Mouse (Mus musculus) gastrocnemius, postnatal 4 days (tissue): ENCODE results near the gene Ddx39b. TPM values are rescaled to one million over a fixed set of nuclear protein-coding genes. Genes with fewer than 3 reads are reported as not detected.

Experiments used
- DNase-seq, 2 experiments: peaks; one replicate each; pipeline ENCODE4 v3.0.0; 2021 to 2022; ENCODE audit warnings: low spot score in 2 of 2, mixed read lengths in 2 of 2
- total RNA-seq, 2 experiments: library from RNA; stranded (reverse); gene quantifications; 2 replicates each; pipeline ENCODE4 v1.2.3; 2021

The Ddx39b gene
- total RNA-seq, 2 experiments from 2014 or later, result 219 to 233 TPM

DNA sequence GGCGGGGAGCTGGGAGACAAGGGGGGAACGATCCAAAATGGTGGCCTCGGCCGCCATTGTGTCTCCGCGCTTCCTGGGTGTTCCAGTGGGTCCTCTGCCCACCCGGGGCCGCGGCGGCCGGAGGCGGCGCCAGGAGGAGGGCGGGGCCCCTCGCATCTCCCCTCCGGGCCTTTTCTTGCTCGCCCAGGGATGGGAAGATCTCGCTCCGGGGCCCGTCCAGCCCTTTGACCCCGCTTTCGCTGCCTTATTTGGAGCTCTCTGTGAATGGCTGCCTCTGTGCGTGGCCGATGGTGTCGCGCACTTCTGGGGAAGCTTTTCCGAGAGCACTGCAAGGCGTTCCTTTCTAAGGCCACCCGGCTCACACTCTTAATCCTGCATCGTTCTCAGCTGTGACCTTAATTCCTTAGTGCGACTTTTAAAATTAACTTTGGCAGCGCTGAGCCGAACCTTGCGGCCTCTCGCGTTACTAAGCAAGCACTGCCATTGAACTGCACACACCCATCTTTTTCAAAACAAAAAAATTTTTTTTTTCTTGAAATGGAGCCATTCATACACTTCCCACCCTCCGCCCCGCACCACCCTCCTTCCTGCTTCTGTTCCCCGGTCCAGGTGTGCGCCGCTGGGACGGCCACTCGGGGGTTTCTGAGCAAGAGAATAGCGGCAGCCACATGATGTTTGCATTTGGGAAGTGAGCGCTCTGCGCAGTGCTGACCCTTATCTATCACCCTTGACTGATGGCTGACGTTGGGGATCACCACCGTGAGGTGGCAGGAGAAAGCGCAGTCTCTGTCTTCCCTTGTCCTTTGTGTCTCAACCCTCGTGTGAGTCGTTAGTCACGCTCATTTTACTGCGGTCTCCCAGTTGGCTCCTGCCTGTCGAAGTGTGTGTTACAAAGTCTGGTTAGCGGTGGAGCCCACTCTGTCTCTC lies 732 bp downstream of the Ddx39b start:
- DNase-seq, result peak; percentile 65 to 78

DNA sequence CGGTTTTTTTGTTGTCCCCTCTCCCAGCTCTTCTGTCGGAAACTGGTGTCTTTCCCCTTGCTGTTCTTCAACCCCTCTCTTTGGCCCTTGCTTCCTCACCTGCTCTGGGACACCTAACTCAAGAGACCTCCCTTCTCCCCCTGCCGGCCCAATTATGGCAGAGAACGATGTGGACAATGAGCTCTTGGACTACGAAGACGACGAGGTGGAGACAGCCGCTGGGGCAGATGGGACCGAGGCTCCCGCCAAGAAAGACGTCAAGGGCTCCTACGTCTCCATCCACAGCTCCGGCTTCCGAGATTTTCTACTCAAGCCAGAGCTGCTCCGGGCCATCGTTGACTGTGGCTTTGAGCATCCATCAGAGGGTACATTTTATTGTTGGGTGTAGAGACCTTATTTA lies 1.5 kb downstream of the Ddx39b start:
- DNase-seq, result peak in 1 of 2 experiments; percentile 69

GRCm38 (mm10) chr17:35244999-35245398 lies 3.5 kb downstream of the Ddx39b start:
- no peak for DNase-seq

- peak in 1 of 2 experiments; percentile 10 for DNase-seq
Observed at GRCm38 (mm10) chr17:35245731-35246623, 4.4 kb downstream of the Ddx39b start.

- no peak for DNase-seq
Observed at GRCm38 (mm10) chr17:35247144-35247543, 5.6 kb downstream of the Ddx39b start.

GRCm38 (mm10) chr17:35248986-35249385 lies 7.4 kb downstream of the Ddx39b start:
- DNase-seq, result no peak

GRCm38 (mm10) chr17:35249451-35250197 lies 8.1 kb downstream of the Ddx39b start:
- DNase-seq, result no peak

GRCm38 (mm10) chr17:35250348-35251120 lies 9.0 kb downstream of the Ddx39b start:
- no peak for DNase-seq

GRCm38 (mm10) chr17:35251162-35251719 lies 9.7 kb downstream of the Ddx39b start:
- no peak for DNase-seq

GRCm38 (mm10) chr17:35251981-35252380 lies 10.4 kb downstream of the Ddx39b start:
- DNase-seq, result no peak

- DNase-seq, result no peak
Observed at GRCm38 (mm10) chr17:35252619-35253292, 11.2 kb downstream of the Ddx39b start.

DNA sequence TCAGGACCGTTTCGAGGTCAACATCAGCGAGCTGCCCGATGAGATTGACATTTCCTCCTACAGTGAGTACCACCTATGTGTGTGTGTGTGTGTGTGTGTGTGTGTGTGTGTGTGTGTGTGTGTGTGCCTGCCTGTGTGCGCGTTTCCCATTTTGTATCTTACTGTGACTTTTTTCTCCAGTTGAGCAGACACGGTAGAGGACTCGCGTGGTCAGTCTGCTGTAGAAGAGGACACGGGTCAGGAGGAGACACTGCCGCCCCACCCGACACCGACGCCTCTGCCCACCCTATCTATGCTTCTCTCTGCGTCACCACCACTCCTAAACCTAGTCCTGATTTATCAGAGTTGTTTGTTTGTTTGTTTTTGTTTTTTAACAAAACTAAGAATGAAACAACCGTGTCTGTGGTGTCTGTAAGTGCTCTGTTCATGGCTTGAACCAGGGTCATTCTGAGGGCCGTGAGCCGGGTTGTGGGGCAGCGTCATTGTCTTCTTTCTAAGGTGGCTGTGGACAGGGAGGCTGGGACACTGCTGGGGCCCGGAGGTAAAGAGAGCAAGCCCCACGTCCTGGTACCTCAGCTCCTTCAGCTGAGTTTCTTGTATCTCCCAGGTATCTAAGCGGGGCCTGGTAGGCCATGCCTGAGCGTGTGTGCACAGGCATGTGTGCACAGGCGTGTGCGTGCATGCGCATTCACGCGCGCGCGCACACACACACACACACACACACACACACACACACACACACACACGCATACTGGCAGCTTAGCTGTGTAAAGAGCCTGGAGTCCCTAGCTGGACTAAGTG lies 11.9 kb downstream of the Ddx39b start:
- DNase-seq, result no peak

DNA sequence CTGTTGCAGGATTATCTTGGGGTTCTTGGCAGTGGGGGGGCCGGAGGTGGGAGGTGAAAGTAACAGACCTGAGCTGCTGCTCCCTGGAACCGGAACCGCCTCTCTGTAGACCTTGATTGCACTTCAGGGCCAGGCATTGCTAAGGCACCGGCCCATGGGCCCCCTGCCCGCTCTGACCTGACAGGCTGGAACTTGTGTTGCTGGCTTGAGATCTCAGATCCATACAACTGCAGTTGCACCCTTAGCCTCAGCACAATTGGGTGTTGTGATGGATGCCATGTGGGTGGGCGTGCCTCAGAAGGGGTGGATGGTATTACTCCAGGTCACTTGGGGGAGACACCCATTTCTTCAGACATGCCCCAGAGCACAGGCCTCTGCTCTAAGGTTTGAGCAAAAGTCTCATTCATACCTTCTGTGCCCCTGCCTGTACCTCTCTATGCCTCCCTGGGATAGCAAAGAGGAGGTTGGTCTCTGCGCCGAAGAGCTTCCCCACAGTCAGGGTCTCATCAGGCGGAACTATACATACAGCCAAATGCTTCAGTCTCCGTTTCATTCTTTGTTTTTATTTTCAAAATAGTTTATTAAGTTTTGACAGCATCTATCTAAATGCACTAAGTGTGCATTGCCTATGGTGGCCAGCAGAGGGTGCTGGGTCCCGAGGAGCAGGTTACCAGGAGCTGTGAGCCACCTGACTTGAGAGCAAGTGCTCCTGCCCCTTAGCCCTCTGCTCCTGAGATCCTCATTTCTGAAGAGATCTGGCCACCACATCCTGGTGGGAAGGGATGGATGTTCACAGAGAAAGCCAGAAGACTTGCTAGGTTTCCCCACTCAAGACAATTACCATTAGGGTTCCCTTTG lies 12.9 kb downstream of the Ddx39b start:
- no peak for DNase-seq

- DNase-seq, result no peak
Observed at GRCm38 (mm10) chr17:35255301-35255700, 13.8 kb downstream of the Ddx39b start.

GRCm38 (mm10) chr17:35255704-35256103 lies 14.2 kb downstream of the Ddx39b start:
- DNase-seq, result no peak

DNA sequence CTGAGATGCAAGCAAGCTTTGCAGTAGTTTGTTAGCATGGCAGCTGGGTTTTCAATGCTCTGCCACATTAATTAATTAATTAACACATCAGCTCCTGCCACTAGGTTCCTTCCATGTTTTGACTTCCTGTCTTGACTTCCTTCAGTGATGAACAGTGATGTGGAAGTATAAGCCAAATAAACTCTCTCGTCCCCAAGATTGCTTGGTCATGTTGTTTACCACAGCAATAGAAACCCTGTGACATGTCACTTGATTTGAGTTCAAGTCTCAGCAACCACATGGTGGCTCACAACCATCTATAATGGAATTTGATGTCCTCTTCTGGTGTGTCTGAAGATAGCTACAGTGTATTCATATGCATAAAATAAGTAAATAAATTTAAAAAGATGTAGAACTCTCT lies 15.8 kb downstream of the Ddx39b start:
- no peak for DNase-seq

DNA sequence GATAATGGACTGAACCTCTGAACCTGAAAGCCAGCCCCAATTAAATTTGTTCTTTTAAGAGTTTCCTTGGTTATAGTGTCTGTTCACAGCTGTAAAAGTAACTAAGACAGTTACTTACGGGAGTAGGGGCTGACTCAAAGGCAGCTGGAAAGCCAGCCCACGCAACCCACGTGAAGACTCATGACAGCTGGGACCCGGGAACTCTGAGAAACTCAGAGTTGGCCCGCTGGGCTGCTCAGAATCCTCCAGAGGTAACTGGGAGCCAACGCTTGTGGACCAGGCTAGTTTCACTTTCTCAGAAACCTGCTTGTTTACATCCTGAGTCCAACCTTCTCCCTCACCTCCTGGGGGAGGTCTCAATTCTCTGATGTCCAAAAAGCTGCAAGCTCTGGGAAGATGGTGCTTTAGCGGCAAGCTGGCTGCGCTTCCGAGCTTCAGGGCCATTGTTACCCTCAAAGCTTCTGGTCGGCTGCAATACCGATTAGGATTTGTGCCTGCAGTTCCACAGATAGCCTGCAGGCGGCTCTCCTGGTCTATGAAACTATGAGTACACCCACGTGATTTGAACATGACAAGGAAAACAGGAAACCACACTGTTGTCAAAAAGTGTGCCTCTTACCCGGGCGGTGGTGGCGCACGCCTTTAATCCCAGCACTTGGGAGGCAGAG lies 16.4 kb downstream of the Ddx39b start:
- peak; percentile 81 to 92 for DNase-seq
